Mouse (Mus musculus) embryonic stem cell, embryonic (primary cell): ENCODE measurements around the gene Phldb2.

Experiments
- CTCF ChIA-PET, 4 experiments: fragments of 300-600 bp in 2 of 4; fragments of 350-600 bp in 2 of 4; sonication (Branson Sonifier 250); formaldehyde crosslinking; loops; one replicate each; lab custom pipeline; 2022; ENCODE audit warnings: inconsistent platforms in 2 of 4; lab: Charles Lee
- POLR2A ChIA-PET, 4 experiments: fragments of 300-600 bp in 2 of 4; fragments of 350-600 bp in 2 of 4; sonication (Branson Sonifier 250); formaldehyde crosslinking; loops; one replicate each; lab custom pipeline; 2022; ENCODE audit warnings: antibody characterized with exemption in 4 of 4, inconsistent platforms in 1 of 4; lab: Charles Lee

Gene Phldb2

DNA sequence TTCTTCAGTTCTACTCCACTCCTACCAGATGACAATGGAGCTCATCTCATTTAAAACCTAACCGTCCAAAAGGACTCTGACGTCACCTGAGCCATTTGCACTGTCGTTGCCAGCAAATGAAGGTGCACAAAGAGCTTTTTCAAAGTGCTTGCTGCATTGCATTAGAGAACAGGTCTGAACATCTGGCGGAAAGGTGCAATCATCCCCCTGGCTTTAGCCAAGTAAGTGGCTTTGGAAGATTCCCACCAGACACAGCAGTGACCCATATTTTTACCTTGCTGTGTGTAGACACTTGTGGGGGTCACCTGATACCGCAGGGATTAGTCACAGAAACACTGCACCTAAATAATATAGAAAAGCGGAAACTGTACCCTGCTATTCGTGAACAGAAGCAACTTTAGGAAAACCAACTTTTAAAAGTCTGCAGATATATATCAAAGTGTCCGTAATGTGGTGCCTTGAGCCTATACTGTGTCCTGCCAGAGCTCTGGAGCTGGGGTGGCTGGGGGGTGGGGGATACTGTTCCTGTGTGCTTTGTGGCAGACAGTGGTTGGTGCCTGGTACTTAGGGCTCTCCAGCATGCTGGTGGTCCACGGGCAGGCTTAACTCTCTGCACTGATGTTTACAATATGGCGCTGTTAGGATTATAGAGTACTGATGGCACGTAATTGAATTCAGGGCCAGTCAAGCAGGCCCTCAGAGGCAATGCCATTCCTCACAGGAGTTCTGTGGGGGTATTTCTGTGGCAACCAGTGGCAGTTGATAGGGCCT is 123.1 kb downstream of the Phldb2 start:
- POLR2A ChIA-PET, result interaction anchor here in 1 of 4 experiments (0.6 kb wide), 1 partner anchor 27 kb away, joined by 3 read pairs; no protein-coding TSS in a partner anchor
- CTCF ChIA-PET, result no interaction called here

DNA sequence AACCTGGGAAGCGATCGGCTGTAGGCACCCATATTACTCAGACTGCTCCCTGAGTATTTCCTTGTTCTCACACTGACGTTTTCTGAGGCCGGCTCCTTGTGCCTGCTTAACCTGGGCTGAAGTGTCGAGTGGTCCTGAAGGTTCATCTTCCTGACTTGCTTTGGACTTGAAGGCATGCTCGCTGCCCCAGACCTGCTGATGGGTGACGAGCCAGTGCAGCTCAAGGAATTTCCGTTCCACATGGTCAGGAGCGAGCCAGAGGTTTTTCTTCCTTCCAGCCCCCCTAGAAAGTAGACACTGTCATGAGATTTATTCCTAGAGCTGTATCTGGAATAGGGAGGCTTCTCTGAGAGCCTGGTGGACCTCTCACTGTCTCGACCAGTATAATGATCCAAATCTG is 128.1 kb downstream of the Phldb2 start:
- CTCF ChIA-PET, result interaction anchor here in 1 of 4 experiments (0.6 kb wide), 1 partner anchor 701 kb away, joined by 3 read pairs; no protein-coding TSS in a partner anchor
- POLR2A ChIA-PET, result interaction anchor here in 1 of 4 experiments (1.2 kb wide), 1 partner anchor 18 kb away, joined by 3 read pairs; no protein-coding TSS in a partner anchor

DNA sequence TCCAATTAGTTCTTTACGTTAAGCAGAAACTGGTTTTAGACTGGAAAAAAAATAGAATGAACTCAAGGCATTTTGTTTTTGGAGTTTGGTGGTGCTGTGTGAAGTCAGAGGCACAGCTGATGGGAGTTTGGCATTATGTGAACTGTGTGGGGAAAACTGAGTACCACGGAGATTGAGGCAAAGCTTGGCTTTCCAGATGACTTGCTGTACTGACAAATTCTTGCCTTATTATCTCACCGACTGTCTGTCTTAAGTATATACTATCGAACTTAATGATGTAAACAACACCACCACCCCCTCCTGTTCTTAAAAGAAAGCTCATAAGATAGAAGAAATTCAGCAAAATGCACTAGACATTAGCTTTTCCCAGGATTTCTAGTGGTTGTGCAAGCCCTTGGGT is 129.4 kb downstream of the Phldb2 start:
- CTCF ChIA-PET, result interaction anchor here in 1 of 4 experiments (1.4 kb wide), 1 partner anchor 20 kb away, joined by 4 read pairs; no protein-coding TSS in a partner anchor
- POLR2A ChIA-PET, result no interaction called here

DNA sequence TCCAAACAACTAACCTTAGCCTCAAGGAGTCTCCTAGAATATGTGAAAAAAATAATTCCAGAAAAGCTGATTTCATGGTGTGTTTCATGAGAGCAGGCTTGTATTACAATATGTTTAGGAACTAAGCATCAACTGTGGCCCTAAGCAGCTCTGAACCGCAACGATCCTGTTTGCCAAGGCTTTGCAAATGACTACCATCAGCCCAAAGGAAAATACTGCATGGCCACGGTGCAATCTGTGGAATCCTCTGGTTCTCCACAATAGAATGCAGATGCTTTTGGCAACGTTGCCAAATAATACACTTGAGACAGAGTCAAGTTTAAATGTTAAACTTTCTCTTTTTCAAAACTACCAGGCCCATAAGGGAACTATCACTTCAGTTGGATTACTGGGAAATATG is 133.5 kb downstream of the Phldb2 start:
- CTCF ChIA-PET, result no interaction called here
- POLR2A ChIA-PET, result interaction anchor here in 1 of 4 experiments (0.7 kb wide), 1 partner anchor 922 kb away, joined by 5 read pairs; no protein-coding TSS in a partner anchor

DNA sequence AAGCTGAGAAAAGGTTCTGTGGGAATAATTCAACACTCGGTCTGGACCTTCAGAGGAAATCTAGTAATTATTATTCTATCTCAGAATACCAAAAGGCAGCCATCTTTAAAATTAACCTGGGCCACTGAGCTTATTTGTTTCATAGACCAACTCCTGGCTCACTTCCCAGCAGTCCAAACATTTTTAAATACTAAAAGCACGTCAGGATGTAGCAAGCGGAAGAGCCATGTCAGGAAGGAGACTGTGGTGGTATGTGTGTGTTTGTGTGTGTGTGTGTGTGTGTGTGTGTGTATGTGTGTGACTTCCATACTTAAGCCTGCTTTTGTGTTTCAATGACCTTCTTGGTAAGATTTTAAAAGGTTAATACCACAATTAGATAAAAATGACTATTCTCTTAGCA is 135.6 kb downstream of the Phldb2 start:
- CTCF ChIA-PET, result interaction anchor here in 2 of 4 experiments (0.6 to 0.7 kb wide), 2 partner anchors 16 to 1702 kb away, joined by 3 read pairs; no protein-coding TSS in a partner anchor
- POLR2A ChIA-PET, result interaction anchor here in 1 of 4 experiments (1.1 kb wide), 1 partner anchor 12 kb away, joined by 3 read pairs; no protein-coding TSS in a partner anchor

DNA sequence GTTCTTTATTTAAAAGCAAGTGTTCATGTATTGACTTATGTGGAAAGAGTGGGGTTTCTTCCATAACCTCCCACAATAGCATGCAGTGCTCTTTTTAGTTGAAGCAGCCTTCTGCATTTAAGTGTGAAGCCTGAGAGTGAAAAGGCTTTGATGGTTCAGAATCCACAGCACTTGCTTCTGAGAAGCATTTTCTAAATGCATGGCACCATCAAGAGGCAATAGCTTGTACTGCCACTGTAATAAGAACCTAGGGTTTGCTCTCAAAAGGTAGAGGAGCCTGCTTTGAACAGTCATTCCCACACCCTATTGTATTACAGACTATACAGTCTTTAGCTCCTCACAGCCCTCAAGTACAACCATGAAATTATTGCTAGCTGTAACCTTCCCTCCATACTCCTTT is 136.7 kb downstream of the Phldb2 start:
- POLR2A ChIA-PET, result no interaction called here

DNA sequence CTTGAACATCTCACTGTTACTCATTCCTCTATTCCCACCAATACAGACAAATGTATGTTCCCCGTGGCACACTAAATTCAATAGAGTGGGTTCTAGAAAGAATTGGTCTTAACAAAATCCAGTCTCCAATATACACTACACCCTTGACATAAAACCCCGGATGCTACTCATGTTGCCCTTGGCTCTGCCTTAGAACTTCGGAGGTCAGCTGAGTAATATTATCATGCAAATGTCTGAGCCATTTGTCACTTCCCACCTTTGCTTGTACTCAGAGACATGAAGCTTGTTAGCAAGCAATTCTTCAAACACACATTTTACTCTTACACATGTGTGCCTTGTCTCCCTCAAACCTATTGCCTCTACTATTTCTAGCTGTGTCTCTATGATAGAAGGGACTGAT is 138.8 kb downstream of the Phldb2 start:
- ChIA-PET CTCF (interaction anchor here in 3 of 4 experiments (0.6 to 1.3 kb wide), 3 partner anchors 13 to 59 kb away, joined by 3 to 6 read pairs (median 4); no protein-coding TSS in a partner anchor), POLR2A (interaction anchor here in 3 of 4 experiments (0.5 to 1.6 kb wide), 6 partner anchors 29 to 196 kb away, joined by 3 to 5 read pairs (median 3); partner anchors contain the start of gene Abhd10 (in 1 of the 3))

More for the DNA sequence above, 136.7 kb downstream of the Phldb2 start:
- CTCF ChIA-PET, result no interaction called here

DNA sequence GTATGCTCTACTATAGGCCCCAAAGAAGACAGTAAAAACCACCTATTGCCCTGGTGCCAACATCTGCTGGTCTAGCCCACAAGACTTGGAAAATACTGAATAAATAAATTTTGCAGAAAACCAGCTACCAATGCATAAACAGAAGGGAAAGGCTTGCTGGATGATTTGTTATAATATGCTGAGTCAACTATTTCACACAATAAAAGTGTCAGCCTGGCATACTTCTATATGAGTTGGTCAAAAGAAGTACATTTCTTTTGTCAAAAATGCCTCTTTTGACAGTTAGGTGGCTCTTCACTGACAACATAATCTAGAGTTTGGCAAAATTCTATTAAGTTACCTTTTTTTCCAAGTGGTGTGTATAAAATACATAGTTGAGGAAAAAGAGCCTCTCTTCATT is 141.6 kb downstream of the Phldb2 start:
- ChIA-PET POLR2A (interaction anchor here in 1 of 4 experiments (1.5 kb wide), 1 partner anchor 31 kb away, joined by 3 read pairs; no protein-coding TSS in a partner anchor), CTCF (no interaction called here)

DNA sequence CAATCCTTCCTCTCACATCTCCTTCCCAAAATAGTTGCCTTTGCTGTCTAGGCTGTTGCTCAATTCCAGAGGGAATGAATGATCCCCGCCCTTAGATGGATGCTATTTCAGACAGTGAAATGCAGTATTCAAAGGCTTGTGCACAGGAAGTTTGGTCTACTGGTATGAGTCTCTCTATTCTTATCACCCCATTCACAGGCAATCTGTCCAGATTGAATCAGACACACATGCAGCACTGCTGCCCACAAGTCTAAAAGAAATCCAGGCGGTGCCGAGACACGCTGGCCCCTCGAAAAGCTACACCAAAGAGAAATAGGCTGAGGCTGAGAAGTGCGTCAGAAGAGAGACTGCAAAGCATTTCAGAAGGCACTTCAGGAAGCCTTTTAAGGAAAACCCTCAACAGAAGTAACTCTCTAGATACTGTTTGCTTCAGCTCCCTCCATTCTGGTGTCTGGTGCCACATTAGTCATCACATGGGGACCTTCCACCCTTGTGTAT is 142.5 kb downstream of the Phldb2 start:
- POLR2A ChIA-PET, result no interaction called here
- CTCF ChIA-PET, result no interaction called here

DNA sequence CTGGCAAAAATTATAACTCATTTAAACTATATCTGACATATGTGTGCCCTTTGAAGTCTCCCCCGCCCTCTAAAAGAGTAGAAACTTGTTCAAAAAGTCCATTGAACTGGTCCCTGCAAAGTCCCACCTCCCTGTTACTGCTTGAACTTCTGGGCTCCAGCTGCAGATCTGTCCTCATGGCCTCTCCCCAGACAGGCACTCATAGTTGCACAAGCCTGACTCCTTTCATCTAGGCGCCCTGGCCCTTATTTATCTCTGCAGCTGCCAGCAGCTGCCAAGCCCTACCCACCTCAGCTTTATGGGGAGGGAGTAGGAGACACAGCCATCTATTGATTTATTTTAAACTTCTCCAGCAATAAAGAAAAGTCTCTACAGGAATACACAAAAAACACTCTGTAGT is 143.2 kb downstream of the Phldb2 start:
- ChIA-PET POLR2A (interaction anchor here in 1 of 4 experiments (0.6 kb wide), 1 partner anchor 33 kb away, joined by 3 read pairs; no protein-coding TSS in a partner anchor), CTCF (no interaction called here)

DNA sequence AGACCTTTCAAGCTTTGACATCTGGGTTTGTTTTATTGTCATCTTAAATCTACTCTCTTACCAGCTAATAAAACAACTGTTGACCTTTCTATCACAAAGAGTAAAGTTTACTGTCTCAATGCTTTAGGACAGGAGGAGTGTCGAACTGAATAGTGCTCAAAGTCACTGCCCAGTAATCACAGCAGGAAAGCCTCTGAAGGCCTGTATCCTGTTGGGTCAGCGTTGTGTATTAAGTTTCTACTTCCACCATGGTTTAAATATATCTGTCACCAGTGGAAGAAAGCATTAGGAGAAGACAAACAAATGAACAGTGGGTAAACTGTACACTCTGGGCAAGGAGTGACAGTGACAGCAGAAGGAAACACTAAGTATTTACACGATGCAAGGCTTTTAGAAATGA is 148.7 kb downstream of the Phldb2 start:
- POLR2A ChIA-PET, result no interaction called here
- CTCF ChIA-PET, result no interaction called here

DNA sequence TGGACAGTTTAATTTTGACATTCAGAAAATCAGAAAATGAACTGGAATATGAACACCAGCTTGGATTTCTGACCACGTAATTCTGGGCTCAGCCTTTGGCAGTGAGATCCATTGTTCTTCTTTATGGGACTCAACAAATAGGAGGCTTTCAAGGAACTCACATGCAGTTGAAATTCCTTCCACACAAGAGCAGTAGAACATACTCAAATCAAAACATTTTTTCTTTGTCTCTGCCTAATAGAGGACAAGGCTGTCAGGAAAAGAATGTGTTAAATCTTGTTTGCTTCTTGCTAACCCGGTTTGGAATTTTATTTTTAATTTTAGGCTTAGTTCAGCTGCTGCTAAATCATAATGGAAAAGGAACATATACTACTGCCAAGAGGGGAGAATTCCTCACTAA is 153.0 kb downstream of the Phldb2 start:
- ChIA-PET CTCF (no interaction called here), POLR2A (no interaction called here)

DNA sequence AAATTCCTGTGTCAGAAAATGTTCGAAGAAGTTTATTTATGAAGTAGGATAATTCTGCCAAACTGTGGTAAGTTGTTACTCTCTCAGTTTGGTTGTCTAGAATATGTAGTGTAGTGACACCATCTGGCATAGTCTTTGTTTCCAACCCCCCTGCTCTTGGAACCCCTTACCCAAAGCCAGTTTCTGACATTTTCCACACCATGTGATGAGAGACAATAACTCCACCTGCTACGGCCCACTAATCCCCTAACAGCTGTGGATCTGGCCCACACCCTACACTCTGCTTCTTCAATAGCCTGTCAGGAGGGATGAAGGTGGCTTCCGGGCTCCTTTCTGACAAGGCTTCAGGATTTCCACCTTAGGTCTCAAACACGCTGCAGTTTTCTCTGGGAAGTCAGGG is 154.2 kb downstream of the Phldb2 start:
- CTCF ChIA-PET, result no interaction called here
- POLR2A ChIA-PET, result no interaction called here

DNA sequence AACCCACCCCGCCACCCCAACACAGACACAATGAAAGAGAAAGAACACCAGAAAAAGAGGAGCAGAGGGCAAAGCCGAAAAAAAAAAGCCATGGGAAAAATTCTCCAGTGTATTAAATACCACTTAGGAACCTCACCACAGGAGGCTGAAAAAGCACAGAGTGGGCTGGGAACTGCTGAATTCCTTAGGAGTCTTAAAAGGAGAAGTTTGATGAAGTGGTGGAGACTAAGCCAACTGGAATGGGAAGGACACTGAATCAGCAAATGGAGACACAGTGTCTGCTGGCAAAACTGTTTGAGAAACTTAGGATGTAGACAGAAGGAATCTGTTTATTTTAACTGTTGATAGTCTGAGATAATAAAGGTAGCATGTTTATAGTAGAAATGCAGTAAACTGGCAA is 154.8 kb downstream of the Phldb2 start:
- CTCF ChIA-PET, result no interaction called here
- POLR2A ChIA-PET, result no interaction called here

DNA sequence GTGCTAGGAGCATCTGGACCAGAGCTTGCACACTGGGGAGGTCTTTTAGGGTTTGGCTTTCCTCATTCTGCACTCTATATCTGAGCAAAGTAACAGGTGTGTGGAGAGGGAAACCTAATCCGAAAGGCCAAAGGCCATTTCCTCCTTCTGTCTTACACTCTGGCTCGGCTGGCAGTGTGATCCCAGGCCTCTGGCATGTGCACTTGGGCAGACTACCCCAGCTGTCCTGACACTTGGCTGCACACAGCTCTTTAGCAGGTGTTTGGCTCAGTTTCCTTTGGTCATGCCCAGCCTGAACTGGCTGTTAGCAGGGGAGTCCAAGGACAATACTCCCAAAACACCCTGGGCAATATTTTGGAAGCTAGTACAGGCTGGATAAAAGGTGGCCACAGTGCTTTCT is 156.6 kb downstream of the Phldb2 start:
- POLR2A ChIA-PET, result interaction anchor here in 1 of 4 experiments (0.5 to 0.8 kb wide), 3 partner anchors 17 to 1198 kb away, joined by 3 read pairs; no protein-coding TSS in a partner anchor
- CTCF ChIA-PET, result no interaction called here

DNA sequence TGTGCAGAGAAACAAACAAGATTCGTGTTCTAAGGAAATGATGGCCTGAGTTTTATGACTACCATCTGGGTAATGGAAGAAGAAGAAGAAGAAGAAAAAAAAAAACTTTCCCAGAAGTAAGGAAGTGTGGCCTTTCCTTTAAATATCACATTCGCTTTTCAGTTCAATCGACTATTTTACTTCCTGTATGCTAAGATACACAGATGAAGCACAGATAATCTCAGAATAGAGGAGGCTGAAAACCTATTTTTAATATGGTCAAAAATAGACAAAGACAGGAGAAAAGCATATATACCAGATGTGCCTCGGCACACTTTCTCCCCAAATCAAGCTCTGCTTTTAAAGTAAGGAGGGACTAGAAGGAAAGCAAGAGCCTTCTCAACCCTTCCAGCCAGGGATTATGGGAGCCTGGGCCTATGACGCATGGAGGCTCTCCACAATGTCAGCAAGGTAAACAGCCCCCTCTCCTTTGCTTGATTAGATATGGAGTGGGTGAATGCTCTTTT is 158.2 kb downstream of the Phldb2 start:
- POLR2A ChIA-PET, result interaction anchor here in 2 of 4 experiments (0.7 kb wide), 2 partner anchors 52 to 304 kb away, joined by 3 to 8 read pairs; no protein-coding TSS in a partner anchor
- CTCF ChIA-PET, result interaction anchor here in 1 of 4 experiments (0.7 to 1.4 kb wide), 2 partner anchors 8 to 384 kb away, joined by 3 to 8 read pairs; no protein-coding TSS in a partner anchor

DNA sequence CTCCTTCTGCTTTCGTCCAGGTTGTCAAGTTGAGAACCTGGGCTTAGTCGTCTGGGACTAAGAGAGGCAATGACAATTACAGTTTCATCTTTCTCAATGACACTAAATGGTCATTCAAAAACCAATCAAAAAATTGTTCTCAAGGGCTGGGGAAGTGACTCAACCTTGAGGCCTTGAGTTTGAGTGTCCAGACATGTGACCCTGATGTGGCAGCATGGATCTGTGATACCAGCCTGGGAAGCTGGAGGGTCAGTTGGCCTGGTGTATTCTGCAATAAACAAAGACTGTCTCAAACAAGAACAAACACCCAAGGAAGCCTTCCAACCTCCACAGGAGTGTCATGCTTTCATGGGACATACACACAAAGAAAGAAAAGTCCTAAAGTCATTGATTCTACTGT is 160.6 kb downstream of the Phldb2 start:
- POLR2A ChIA-PET, result no interaction called here
- CTCF ChIA-PET, result no interaction called here

DNA sequence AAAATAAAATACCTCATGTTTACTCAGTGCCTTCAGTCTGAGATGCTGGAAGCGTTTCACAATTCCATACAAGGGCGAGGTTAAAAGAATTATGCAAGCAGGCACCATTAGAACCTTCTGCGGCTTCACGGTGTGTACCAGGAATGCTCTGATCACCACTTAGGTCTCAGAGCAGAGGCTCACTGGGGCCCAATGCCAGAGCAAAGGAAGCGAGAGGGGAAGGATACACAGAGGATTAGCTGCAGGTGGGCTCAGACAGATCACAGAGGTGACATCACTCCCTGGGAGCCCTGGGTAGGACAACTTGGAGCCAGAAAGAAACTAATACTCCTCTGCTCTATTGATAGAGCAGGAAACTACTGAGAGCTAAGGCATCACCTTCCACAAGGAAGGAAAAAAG is 162.1 kb downstream of the Phldb2 start:
- ChIA-PET CTCF (no interaction called here), POLR2A (no interaction called here)

DNA sequence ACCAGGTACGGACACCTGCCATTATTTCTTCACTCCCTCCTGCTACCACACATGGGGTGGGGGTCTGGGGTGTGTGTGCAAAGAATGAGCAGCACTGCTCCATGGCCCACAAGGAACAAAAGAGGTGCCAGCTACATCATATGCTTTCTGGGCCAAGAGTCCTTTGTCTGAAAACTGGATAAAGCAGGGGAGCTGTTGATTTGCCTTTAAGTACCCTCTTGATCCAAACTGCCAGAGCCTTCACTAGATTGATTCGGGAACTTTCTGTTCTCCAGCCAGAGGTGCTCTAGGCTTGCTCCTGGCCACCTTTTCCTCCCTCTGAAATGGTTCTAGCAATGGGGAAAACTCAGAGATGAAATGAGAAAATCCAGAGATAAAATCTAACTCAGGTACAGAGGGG is 164.1 kb downstream of the Phldb2 start:
- CTCF ChIA-PET, result interaction anchor here in 1 of 4 experiments (0.6 kb wide), 1 partner anchor 221 kb away, joined by 3 read pairs; no protein-coding TSS in a partner anchor
- POLR2A ChIA-PET, result no interaction called here
